Mouse (Mus musculus) E14TG2a.4 (cell line): ENCODE measurements around the gene Myl10.

ENCODE experiments used
- CTCF ChIP-seq: conservative IDR thresholded peaks from 2 replicates; pipeline ENCODE4 v1.5.1; 2014; ENCODE audit warnings: low read length
- NANOG ChIP-seq: IDR thresholded peaks from 2 replicates; pipeline ENCODE4 v1.6.1; 2014; ENCODE audit warnings: borderline replicate concordance, low read length, mixed read lengths

DNA sequence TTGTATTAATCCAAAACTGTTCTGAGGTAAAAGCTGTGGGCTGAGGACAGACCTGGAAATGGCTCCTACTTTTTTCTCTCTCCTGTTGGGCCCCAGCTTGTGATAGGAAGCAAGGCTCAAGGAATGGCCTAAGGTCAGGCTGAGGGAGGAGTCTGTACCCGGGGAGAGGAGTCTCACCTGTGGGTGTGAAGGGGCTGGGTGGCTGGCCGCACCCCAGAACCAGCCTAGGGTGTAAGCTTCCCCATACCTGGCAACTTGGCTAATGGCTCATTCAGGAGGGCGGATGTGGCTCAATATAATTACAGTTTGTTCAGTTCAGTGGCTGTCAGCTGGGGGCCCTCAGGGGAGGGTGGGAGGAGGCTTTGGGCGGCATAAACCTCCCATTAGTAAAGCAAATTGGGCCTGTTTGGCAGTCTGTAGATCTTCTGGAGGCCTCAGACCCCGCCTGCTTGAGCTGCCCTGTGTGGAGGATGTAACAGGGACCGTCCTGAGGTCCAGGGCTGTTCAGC lies 14.1 kb upstream of the Myl10 start:
- TF ChIP-seq CTCF (no peak), NANOG (no peak)
